Mouse (Mus musculus) lung, adult 2 months (tissue): ENCODE data around the gene Slc46a3.

Experiments
- CTCF ChIP-seq: fragments of 200-500 bp; IDR thresholded peaks from 2 replicates; pipeline ENCODE4 v1.5.1; 2011; ENCODE audit warnings: mild to moderate bottlenecking, low read length, control low read depth; ENCODE audit not compliant: insufficient read depth
- POLR2A ChIP-seq: fragments of 200-500 bp; IDR thresholded peaks from 2 replicates; pipeline ENCODE4 v1.6.1; 2011; ENCODE audit warnings: low read depth, mild to moderate bottlenecking, control low read depth, low read length, borderline replicate concordance; ENCODE audit errors: extremely low read depth

GRCm38 (mm10) chr5:147874491-147875065 is 20.0 kb downstream of the Slc46a3 start:
- TF ChIP-seq CTCF (no peak), POLR2A (no peak)
